In the genomic region with DNA sequence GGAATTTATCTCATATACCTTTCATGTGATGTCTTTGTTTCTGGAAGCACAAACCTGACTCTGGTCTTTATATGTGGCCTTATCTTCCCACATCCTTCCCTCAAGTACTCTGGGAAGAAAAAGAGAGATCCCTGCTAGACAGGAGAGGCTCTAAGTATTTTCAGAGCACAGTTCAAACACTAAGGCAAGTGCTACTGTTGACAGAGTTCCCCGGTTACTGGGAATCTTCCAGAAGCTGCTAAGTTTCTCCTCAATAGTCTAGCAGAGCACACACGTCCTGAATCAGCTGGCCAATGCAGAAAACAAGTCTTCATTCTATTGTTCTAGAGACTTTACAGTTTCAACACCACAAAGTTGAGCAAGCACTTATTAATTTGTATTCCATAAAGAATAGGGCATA, we compare ENCODE assay signal across 17 mouse cellular contexts. TPM values are rescaled to one million over a fixed set of nuclear protein-coding genes. Genes with fewer than 3 reads are reported as not detected.
DNase-seq lines count a peak whose midpoint lies in the region; ATAC-seq and TF ChIP-seq lines count a peak whose summit lies in the region.
"Had no signal": no experiment of that assay in that cellular context is flagged by ENCODE, and none has a peak within 500 bp of the region (broad histone marks: within the 10 kb centered on the region; RNA-seq: fewer than 3 reads in every experiment).

No protein-coding gene starts in this region.

- WGBS in hindbrain, embryonic 10.5 days: 38% methylated on average over 2 of the region's 2 CpGs
- WGBS in midbrain, embryonic 12.5 days: 38% methylated on average over 2 of the region's 2 CpGs

- H3K4me1 ChIP-seq in ES-E14 (ENCODE audit: control insufficient read depth in 2 of 2, insufficient read depth in 2 of 2, low read length in 2 of 2, poor library complexity in 1 of 2): peaks cover 17 to 31% of the 10 kb centered on the region in 2 experiments
- H3K4me1 ChIP-seq in hindbrain, embryonic 10.5 days (replicated peaks): peaks cover 23% of the 10 kb centered on the region
- H3K4me1 ChIP-seq in midbrain, embryonic 12.5 days: peaks cover 25% of the 10 kb centered on the region

- peak overlapping the region; percentile 47 for H3K4me2 ChIP-seq in midbrain, embryonic 12.5 days (replicated peaks)
- H3K4me2 ChIP-seq: liver, embryonic 13.5 days; stomach, embryonic 15.5 days had no signal

- H3K36me3 ChIP-seq in ES-E14 (ENCODE audit: control insufficient read depth, insufficient read depth, low read length, poor library complexity, severe bottlenecking): no peaks in the 10 kb centered on the region
- H3K36me3 ChIP-seq in hindbrain, embryonic 10.5 days: no peaks in the 10 kb centered on the region
- H3K36me3 ChIP-seq in midbrain, embryonic 12.5 days: no peaks in the 10 kb centered on the region
- H3K36me3 ChIP-seq: heart, embryonic 10.5 days; liver, embryonic 13.5 days; stomach, embryonic 15.5 days had no signal

- no peaks in the 10 kb centered on the region for H3K27me3 ChIP-seq in hindbrain, embryonic 10.5 days (ENCODE audit: insufficient read depth, poor library complexity, severe bottlenecking)
- H3K27me3 ChIP-seq in midbrain, embryonic 12.5 days: no peaks in the 10 kb centered on the region
- H3K27me3 ChIP-seq: CH12.LX; stomach, embryonic 15.5 days had no signal

- H3K27ac ChIP-seq in ES-E14 (ENCODE audit: insufficient read depth, low read depth, low read length, poor library complexity, severe bottlenecking): peak overlapping the region; percentile 99; the same call in 1 of the 2 replicates
- H3K27ac ChIP-seq in hindbrain, embryonic 10.5 days: peak overlapping the region; percentile 85
- H3K27ac ChIP-seq in midbrain, embryonic 12.5 days (replicated peaks): peak overlapping the region; percentile 92
- H3K27ac ChIP-seq: liver, embryonic 13.5 days; stomach, embryonic 15.5 days had no signal

- H3K9ac ChIP-seq in ES-E14 (ENCODE audit: insufficient read depth, low read depth, low read length, poor library complexity, severe bottlenecking): no peak overlapping the region
- no peak overlapping the region for H3K9ac ChIP-seq in midbrain, embryonic 12.5 days (replicated peaks)
- H3K9ac ChIP-seq: liver, embryonic 13.5 days; stomach, embryonic 15.5 days had no signal

- ATAC-seq in midbrain, embryonic 12.5 days (ENCODE audit: low FRiP score, low read depth): no peak
- no peak for ATAC-seq in erythroid progenitor cell, adult 5-6 weeks (replicated peaks; ENCODE audit: low FRiP score, poor library complexity, severe bottlenecking)
- no peak for ATAC-seq in cerebellum, adult (ENCODE audit: insufficient number of reproducible peaks, low FRiP score, low TSS enrichment)

- H3K9me3 ChIP-seq in ES-E14 (ENCODE audit: control insufficient read depth, insufficient read depth, low read depth, low read length): no peaks in the 10 kb centered on the region
- H3K9me3 ChIP-seq in hindbrain, embryonic 10.5 days: no peaks in the 10 kb centered on the region
- no peaks in the 10 kb centered on the region for H3K9me3 ChIP-seq in midbrain, embryonic 12.5 days
- H3K9me3 ChIP-seq: heart, embryonic 10.5 days; liver, embryonic 13.5 days; stomach, embryonic 15.5 days had no signal

- in situ Hi-C loops in ES-E14 (cut with MboI; ENCODE audit: low sequenced_read_pairs in 2 of 2, unreplicated experiment in 2 of 2): loop anchor here in 1 of 2 experiments (25.0 kb wide), 1 partner anchor 390 kb away; the partner anchor contains the start of gene Tmem230

- DNase-seq in ES-E14 (ENCODE audit: low read depth, low spot score) (no peak), R1 (ENCODE audit: low read depth, low spot score) (peak; percentile 46)
- DNase-seq in hindbrain, embryonic 10.5 days (ENCODE audit: low spot score): no peak
- DNase-seq in left cerebral cortex, postnatal 10 days (ENCODE audit: extremely low spot score in 1 of 2, low spot score in 2 of 2): no peak
- DNase-seq in c-Kit-positive CD71-positive TER-119-positive erythroid progenitor cells, embryonic 14.5 days (ENCODE audit: low spot score): no peak
- DNase-seq: cerebellum, adult 18-20 months; kidney, adult 9 months; liver, embryonic 13.5 days had no signal

- H3K4me3 ChIP-seq in ES-E14 (ENCODE audit: insufficient read depth in 1 of 2, low read depth in 1 of 2, low read length in 2 of 2, poor library complexity in 1 of 2, severe bottlenecking in 1 of 2): no peak overlapping the region
- peak overlapping the region; percentile 41; the same call in 1 of the 2 replicates for H3K4me3 ChIP-seq in hindbrain, embryonic 10.5 days
- no peak overlapping the region for H3K4me3 ChIP-seq in midbrain, embryonic 12.5 days
- H3K4me3 ChIP-seq: heart, embryonic 10.5 days; liver, embryonic 13.5 days; stomach, embryonic 15.5 days had no signal

- intact Hi-C loops in left cerebral cortex, postnatal 10 days (cut with DNase I): loop anchor here (5.0 kb wide), 2 partner anchors 35 to 65 kb away; no protein-coding TSS in a partner anchor

TF ChIP-seq in ES-E14, 5 proteins besides CTCF, POLR2A, EP300 and RAD21:
- TF ChIP-seq ZNF384 (IDR thresholded peaks at IDR 0.05; ENCODE audit: low read depth, low read length) (no peak), CHD2 (IDR thresholded peaks at IDR 0.05; ENCODE audit: low read depth, low read length) (no peak), HCFC1 (IDR thresholded peaks at IDR 0.05; ENCODE audit: borderline replicate concordance, insufficient read depth, low read length) (no peak), MAFK (IDR thresholded peaks at IDR 0.05; ENCODE audit: insufficient read depth, low read depth, low read length) (no peak), ZC3H11A (IDR thresholded peaks at IDR 0.05; ENCODE audit: borderline replicate concordance, low read depth, low read length) (no peak)

RNA-seq across cellular contexts. Expression of gene Erv3, which starts 12.7 kb away (rescaled TPM):
- total RNA-seq in ES-E14 (2012; rRNA removed): 0.16 TPM in 1 of 2 replicates, not detected in the other
- polyA plus RNA-seq in hindbrain, embryonic 10.5 days (2016; fragmentation: Nextera tagmentation; extraction: Ambion mirVana): 0.05 TPM in 1 of 2 replicates, not detected in the other
- not detected in 2 replicates for polyA plus RNA-seq in midbrain, embryonic 12.5 days (2016; fragmentation: Nextera tagmentation; extraction: Ambion mirVana)
- not detected in 2 replicates for total RNA-seq in erythroid progenitor cell, adult 5-6 weeks (2015; ENCODE audit: low replicate concordance)
- not detected in 2 replicates for total RNA-seq in erythroid progenitor cell, adult 5-6 weeks (2017; ENCODE audit: low replicate concordance)
- under 1 TPM; 0.09 to 0.14 TPM for total RNA-seq in left cerebral cortex, postnatal 10 days (2021)
- total RNA-seq: CH12.LX; gastrocnemius, adult 8-10 months; hematopoietic stem cell, adult 5-6 weeks; left cerebral cortex, postnatal 4 days had no signal
- polyA plus RNA-seq: heart, embryonic 10.5 days; liver, embryonic 13.5 days; stomach, embryonic 15.5 days had no signal
